Mouse (Mus musculus) myocyte (in vitro differentiated cells): ENCODE results near the gene Flii. TPM values are rescaled to one million over a fixed set of nuclear protein-coding genes. Genes with fewer than 3 reads are reported as not detected.

ENCODE experiments used
- H3K27me3 ChIP-seq: one replicate; pipeline ENCODE4 v1.6.1; 2011; ENCODE audit not compliant: control insufficient read depth, insufficient read depth, insufficient read length
- H3K36me3 ChIP-seq: one replicate; pipeline ENCODE4 v1.6.1; 2011; ENCODE audit not compliant: control insufficient read depth, insufficient read depth
- H3K4me2 ChIP-seq: one replicate; pipeline ENCODE4 v1.6.1; 2011; ENCODE audit warnings: low read depth, control low read depth
- H3K4me3 ChIP-seq: one replicate; pipeline ENCODE4 v1.5.1; 2011; ENCODE audit warnings: mild to moderate bottlenecking, control low read depth, moderate library complexity
- H3K79me2 ChIP-seq: one replicate; pipeline ENCODE4 v1.6.1; 2011; ENCODE audit not compliant: control insufficient read depth, insufficient read depth
- H3ac ChIP-seq: one replicate; pipeline ENCODE4 v1.6.1; 2011; ENCODE audit not compliant: control insufficient read depth, insufficient read length
- CEBPB ChIP-seq: IDR thresholded peaks from 2 replicates; pipeline ENCODE4 v1.6.1; 2011; ENCODE audit warnings: mild to moderate bottlenecking, moderate library complexity; ENCODE audit not compliant: poor library complexity, insufficient read depth, severe bottlenecking
- E2F4 ChIP-seq: IDR thresholded peaks from one replicate; pipeline ENCODE4 v1.6.1; 2011; ENCODE audit warnings: mild to moderate bottlenecking, control low read depth, moderate library complexity; ENCODE audit not compliant: insufficient read depth
- MAX ChIP-seq: IDR thresholded peaks from one replicate; pipeline ENCODE4 v1.6.1; 2011; ENCODE audit warnings: low read depth, mild to moderate bottlenecking, control low read depth
- MYOD1 ChIP-seq, 3 experiments: IDR thresholded peaks; one replicate each; pipeline ENCODE4 v1.6.1; 2011; ENCODE audit warnings: control low read depth in 2 of 3, low read depth in 2 of 3, mild to moderate bottlenecking in 2 of 3, moderate library complexity in 1 of 3; ENCODE audit not compliant: insufficient read length in 2 of 3, control insufficient read depth in 1 of 3
- MYOG ChIP-seq, 3 experiments: IDR thresholded peaks; one replicate each; pipeline ENCODE4 v1.6.1; 2011; ENCODE audit warnings: control low read depth in 2 of 3, low read depth in 2 of 3, mild to moderate bottlenecking in 2 of 3; ENCODE audit not compliant: insufficient read length in 2 of 3, control insufficient read depth in 1 of 3, insufficient read depth in 1 of 3
- POLR2A ChIP-seq: IDR thresholded peaks from one replicate; pipeline ENCODE4 v1.6.1; 2011; ENCODE audit warnings: low read depth, mild to moderate bottlenecking, control low read depth, moderate library complexity; ENCODE audit not compliant: insufficient read length
- POLR2AphosphoS2 ChIP-seq: IDR thresholded peaks from one replicate; pipeline ENCODE4 v1.6.1; 2011; ENCODE audit warnings: low read depth, control low read depth; ENCODE audit not compliant: insufficient read length
- REST ChIP-seq: IDR thresholded peaks from one replicate; pipeline ENCODE4 v1.6.1; 2011; ENCODE audit warnings: mild to moderate bottlenecking, control low read depth, moderate library complexity; ENCODE audit not compliant: insufficient read depth, insufficient read length
- SRF ChIP-seq: IDR thresholded peaks from one replicate; pipeline ENCODE4 v1.6.1; 2011; ENCODE audit warnings: low read depth; ENCODE audit not compliant: control insufficient read depth, insufficient read length
- TCF12 ChIP-seq: IDR thresholded peaks from one replicate; pipeline ENCODE4 v1.6.1; 2011; ENCODE audit warnings: mild to moderate bottlenecking, control low read depth; ENCODE audit not compliant: poor library complexity, insufficient read depth, severe bottlenecking
- TCF3 ChIP-seq: IDR thresholded peaks from one replicate; pipeline ENCODE4 v1.6.1; 2011; ENCODE audit warnings: low read depth, control low read depth; ENCODE audit not compliant: insufficient read length
- USF1 ChIP-seq: IDR thresholded peaks from one replicate; pipeline ENCODE4 v1.6.1; 2011; ENCODE audit warnings: low read depth, mild to moderate bottlenecking, control low read depth, moderate library complexity
- polyA plus RNA-seq: library from polyadenylated mRNA; unstranded; fragments of >200 nt; fragmentation: generic; extraction: Trizol; gene quantifications from one replicate; pipeline ENCODE4 v1.2.1, GENCODE M21; 2012; ENCODE audit warnings: missing spikeins

The Flii gene
- polyA plus RNA-seq, 1 experiment: 247 TPM

- TF ChIP-seq MYOD1 (IDR thresholded peaks at IDR 0.05; ENCODE audit: control insufficient read depth in 1 of 3, insufficient read length in 2 of 3, low read depth in 2 of 3): peak in 1 of 3 experiments; percentile 15
- no peak for TF ChIP-seq TCF12
- peak in 1 of 3 experiments; percentile 69 for TF ChIP-seq MYOG (IDR thresholded peaks at IDR 0.05; ENCODE audit: control insufficient read depth in 1 of 3, insufficient read depth in 1 of 3, insufficient read length in 2 of 3, low read depth in 2 of 3)
- peak; percentile 8 for TF ChIP-seq POLR2AphosphoS2
- Histone ChIP-seq H3K79me2 (no peaks in the 10 kb centered on the region), H3K4me3 (no peak overlapping the region), H3K36me3 (peaks cover 5% of the 10 kb centered on the region), H3K4me2 (no peak overlapping the region), H3ac (no peak overlapping the region), H3K27me3 (no peaks in the 10 kb centered on the region)
Measured at GRCm38 (mm10) chr11:60734206-60734605, 7.1 kb upstream of the Flii start.

GRCm38 (mm10) chr11:60731251-60731650 is 4.2 kb upstream of the Flii start:
- Histone ChIP-seq H3K27me3 (no peaks in the 10 kb centered on the region), H3K4me3 (no peak overlapping the region)
- TF ChIP-seq E2F4: no peak
- TF ChIP-seq MYOD1 (IDR thresholded peaks at IDR 0.05; ENCODE audit: control insufficient read depth in 1 of 3, insufficient read length in 2 of 3, low read depth in 2 of 3): no peak
- no peak for TF ChIP-seq REST
- TF ChIP-seq MAX: no peak
- TF ChIP-seq MYOG (IDR thresholded peaks at IDR 0.05; ENCODE audit: control insufficient read depth in 1 of 3, insufficient read depth in 1 of 3, insufficient read length in 2 of 3, low read depth in 2 of 3): no peak
- TF ChIP-seq CEBPB: no peak
- TF ChIP-seq USF1: no peak
- TF ChIP-seq SRF: no peak
- no peak for TF ChIP-seq TCF3
- no peak for TF ChIP-seq POLR2AphosphoS2
- TF ChIP-seq POLR2A: no peak
- no peak for TF ChIP-seq TCF12

GRCm38 (mm10) chr11:60730169-60730568 is 3.1 kb upstream of the Flii start:
- Histone ChIP-seq H3K4me2 (peak overlapping the region; percentile 100), H3ac (no peak overlapping the region), H3K4me3 (no peak overlapping the region), H3K27me3 (no peaks in the 10 kb centered on the region), H3K36me3 (peaks cover 5% of the 10 kb centered on the region), H3K79me2 (peaks cover 7% of the 10 kb centered on the region)
- TF ChIP-seq MAX (no peak), POLR2AphosphoS2 (no peak), CEBPB (no peak), E2F4 (no peak)

More at GRCm38 (mm10) chr11:60731251-60731650, 4.2 kb upstream of the Flii start:
- Histone ChIP-seq H3K36me3 (peaks cover 5% of the 10 kb centered on the region), H3ac (no peak overlapping the region), H3K79me2 (peaks cover under 1% of the 10 kb centered on the region), H3K4me2 (no peak overlapping the region)

- no peak overlapping the region for H3ac ChIP-seq
- no peaks in the 10 kb centered on the region for H3K27me3 ChIP-seq
- peaks cover 5% of the 10 kb centered on the region for H3K36me3 ChIP-seq
- H3K4me3 ChIP-seq: peak overlapping the region; percentile 74
- peaks cover 8% of the 10 kb centered on the region for H3K79me2 ChIP-seq
- peak overlapping the region; percentile 100 for H3K4me2 ChIP-seq
- TF ChIP-seq REST (no peak), SRF (no peak), POLR2AphosphoS2 (no peak), MYOD1 (IDR thresholded peaks at IDR 0.05; ENCODE audit: control insufficient read depth in 1 of 3, insufficient read length in 2 of 3, low read depth in 2 of 3) (peak in 2 of 3 experiments; percentile 58 to 89), USF1 (no peak), MYOG (IDR thresholded peaks at IDR 0.05; ENCODE audit: control insufficient read depth in 1 of 3, insufficient read depth in 1 of 3, insufficient read length in 2 of 3, low read depth in 2 of 3) (peak in 2 of 3 experiments; percentile 74 to 82)
Measured at GRCm38 (mm10) chr11:60729217-60729641, 2.2 kb upstream of the Flii start.

GRCm38 (mm10) chr11:60728260-60728761 is 1.2 kb upstream of the Flii start, which contains the start of gene Mief2:
Gene Mief2, plus strand, starts transcription at chr11:60728398.
- peak within 1 kb of the TSS; percentile 100 for H3K4me2 ChIP-seq
- TF ChIP-seq POLR2AphosphoS2 (peak; percentile 73), MYOG (IDR thresholded peaks at IDR 0.05; ENCODE audit: control insufficient read depth in 1 of 3, insufficient read depth in 1 of 3, insufficient read length in 2 of 3, low read depth in 2 of 3) (peak in 2 of 3 experiments; percentile 45 to 47), SRF (peak; percentile 56), POLR2A (peak; percentile 87), E2F4 (peak; percentile 45), MYOD1 (IDR thresholded peaks at IDR 0.05; ENCODE audit: control insufficient read depth in 1 of 3, insufficient read length in 2 of 3, low read depth in 2 of 3) (no peak), USF1 (peak; percentile 98), TCF3 (no peak)
- H3K27me3 ChIP-seq: no peaks in the 10 kb centered on the region
- peaks cover 8% of the 10 kb centered on the region for H3K79me2 ChIP-seq
- peaks cover 7% of the 10 kb centered on the region for H3K36me3 ChIP-seq
- H3ac ChIP-seq: peak within 1 kb of the TSS; percentile 61
- peak within 1 kb of the TSS; percentile 74 for H3K4me3 ChIP-seq
